Mouse (Mus musculus) heart, embryonic 13.5 days (tissue): ENCODE data around the gene Klk1b26. TPM values are rescaled to one million over a fixed set of nuclear protein-coding genes. Genes with fewer than 3 reads are reported as not detected.

Experiments
- polyA plus RNA-seq: library from polyadenylated mRNA; unstranded; fragments of >200 nt; fragmentation: Nextera tagmentation; extraction: Ambion mirVana; gene quantifications from 2 replicates; pipeline ENCODE4 v1.2.1, GENCODE M21; 2015

Gene Klk1b26
- polyA plus RNA-seq, 1 experiment from 2014 or later: not detected

Other genes starting within 250 kb of the Klk1b26 start
- gene Klk12, start 243.3 kb upstream of the Klk1b26 start, polyA plus RNA-seq: not detected in 2 replicates
- gene Klk11, start 237.6 kb upstream of the Klk1b26 start, polyA plus RNA-seq: not detected in 2 replicates
- gene Klk10, start 231.1 kb upstream of the Klk1b26 start, polyA plus RNA-seq: 0.10 and 0.11 TPM in 2 replicates
- 0.13 and 0.25 TPM in 2 replicates for gene Klk9, start 220.3 kb upstream of the Klk1b26 start, polyA plus RNA-seq
- 25.8 and 27.9 TPM in 2 replicates for gene Klk8, start 214.6 kb upstream of the Klk1b26 start, polyA plus RNA-seq
- 0.09 and 0.10 TPM in 2 replicates for gene Klk7, start 200.9 kb upstream of the Klk1b26 start, polyA plus RNA-seq
- gene Klk6, start 187.7 kb upstream of the Klk1b26 start, polyA plus RNA-seq: not detected in 2 replicates
- not detected in 2 replicates for gene Klk5, start 170.2 kb upstream of the Klk1b26 start, polyA plus RNA-seq
- not detected in 2 replicates for gene Klk4, start 131.0 kb upstream of the Klk1b26 start, polyA plus RNA-seq
- gene Klk15, start 78.4 kb upstream of the Klk1b26 start, polyA plus RNA-seq: not detected in 2 replicates
- gene Klk1b8, start 61.5 kb upstream of the Klk1b26 start, polyA plus RNA-seq: not detected in 2 replicates
- not detected in 2 replicates for gene Klk1b1, start 45.4 kb upstream of the Klk1b26 start, polyA plus RNA-seq
- not detected in 2 replicates for gene Klk1b9, start 36.1 kb upstream of the Klk1b26 start, polyA plus RNA-seq
- gene Klk1b11, start 16.3 kb upstream of the Klk1b26 start, polyA plus RNA-seq: not detected in 2 replicates
- gene Klk1b27, start 40.1 kb downstream of the Klk1b26 start, polyA plus RNA-seq: not detected in 2 replicates
- not detected in 2 replicates for gene Klk1b21, start 90.2 kb downstream of the Klk1b26 start, polyA plus RNA-seq
- not detected in 2 replicates for gene Klk1b22, start 100.5 kb downstream of the Klk1b26 start, polyA plus RNA-seq
- not detected in 2 replicates for gene Klk1b16, start 124.6 kb downstream of the Klk1b26 start, polyA plus RNA-seq
- not detected in 2 replicates for gene Klk1b24, start 176.1 kb downstream of the Klk1b26 start, polyA plus RNA-seq
- not detected in 2 replicates for gene Klk1b3, start 186.0 kb downstream of the Klk1b26 start, polyA plus RNA-seq
- gene Klk1b4, start 195.3 kb downstream of the Klk1b26 start, polyA plus RNA-seq: not detected in 2 replicates
- gene Klk1b5, start 203.8 kb downstream of the Klk1b26 start, polyA plus RNA-seq: not detected in 2 replicates
- not detected in 2 replicates for gene Klk1, start 213.2 kb downstream of the Klk1b26 start, polyA plus RNA-seq
- 0.09 TPM in 1 of 2 replicates, not detected in the other for gene Gm36864, start 224.0 kb downstream of the Klk1b26 start, polyA plus RNA-seq
- gene 1700028J19Rik, start 234.5 kb downstream of the Klk1b26 start, polyA plus RNA-seq: 0.79 and 0.93 TPM in 2 replicates
- 85.1 and 87.1 TPM in 2 replicates for gene 2410002F23Rik, start 234.6 kb downstream of the Klk1b26 start, polyA plus RNA-seq
- gene Acp4, start 245.2 kb downstream of the Klk1b26 start, polyA plus RNA-seq: not detected in 2 replicates
- not detected in 2 replicates for gene Gm15517, start 249.3 kb downstream of the Klk1b26 start, polyA plus RNA-seq